Mouse (Mus musculus) right cerebral cortex, postnatal 4 days (tissue): ENCODE results near the gene Hebp1.
A peak's percentile ranks its signal among the peaks of the same experiment; 100 is the strongest.

ENCODE experiments used
- DNase-seq: peaks from one replicate; pipeline ENCODE4 v3.0.0-alpha.2; 2022

Gene Hebp1

GRCm38 (mm10) chr6:135197921-135198532 is at the start of gene Hebp1, which contains the start of gene Fam234b:
Gene Hebp1, minus strand, starts transcription at chr6:135198022.
Gene Fam234b, plus strand, starts transcription at chr6:135197977.
- peak; percentile 85 for DNase-seq

- DNase-seq: no peak
These were observed 47.8 kb upstream of the Hebp1 start for GRCm38 (mm10) chr6:135245586-135245985.

GRCm38 (mm10) chr6:135240361-135240760 is 42.5 kb upstream of the Hebp1 start:
- DNase-seq: no peak

GRCm38 (mm10) chr6:135238211-135238610 is 40.4 kb upstream of the Hebp1 start:
- DNase-seq: no peak

GRCm38 (mm10) chr6:135237326-135237725 is 39.5 kb upstream of the Hebp1 start:
- no peak for DNase-seq

GRCm38 (mm10) chr6:135236576-135236975 is 38.8 kb upstream of the Hebp1 start:
- no peak for DNase-seq

- no peak for DNase-seq
These were observed 37.9 kb upstream of the Hebp1 start for GRCm38 (mm10) chr6:135235742-135236141.

GRCm38 (mm10) chr6:135232443-135233182 is 34.8 kb upstream of the Hebp1 start:
- DNase-seq: no peak

- DNase-seq: no peak
These were observed 32.8 kb upstream of the Hebp1 start for GRCm38 (mm10) chr6:135230586-135230985.

GRCm38 (mm10) chr6:135228465-135228941 is 30.7 kb upstream of the Hebp1 start:
- DNase-seq: no peak

GRCm38 (mm10) chr6:135223786-135224416 is 26.1 kb upstream of the Hebp1 start:
- DNase-seq: no peak

- DNase-seq: no peak
These were observed 22.1 kb upstream of the Hebp1 start for GRCm38 (mm10) chr6:135219916-135220315.

- no peak for DNase-seq
These were observed 20.5 kb upstream of the Hebp1 start for GRCm38 (mm10) chr6:135218330-135218729.

- DNase-seq: no peak
These were observed 14.8 kb upstream of the Hebp1 start for GRCm38 (mm10) chr6:135212666-135213065.

GRCm38 (mm10) chr6:135211169-135211568 is 13.3 kb upstream of the Hebp1 start:
- DNase-seq: no peak

- DNase-seq: no peak
These were observed 9.1 kb upstream of the Hebp1 start for GRCm38 (mm10) chr6:135206909-135207308.

- DNase-seq: no peak
These were observed 8.0 kb upstream of the Hebp1 start for GRCm38 (mm10) chr6:135205802-135206201.

GRCm38 (mm10) chr6:135204869-135205268 is 7.0 kb upstream of the Hebp1 start:
- DNase-seq: no peak

GRCm38 (mm10) chr6:135203737-135204136 is 5.9 kb upstream of the Hebp1 start:
- DNase-seq: no peak

- no peak for DNase-seq
These were observed 4.8 kb upstream of the Hebp1 start for GRCm38 (mm10) chr6:135202668-135203067.

- DNase-seq: no peak
These were observed 2.5 kb upstream of the Hebp1 start for GRCm38 (mm10) chr6:135200122-135200957.

GRCm38 (mm10) chr6:135198726-135199125 is 904 bp upstream of the Hebp1 start:
- DNase-seq: no peak

- no peak for DNase-seq
These were observed 376 bp downstream of the Hebp1 start for GRCm38 (mm10) chr6:135197446-135197845.
